Mouse (Mus musculus): Measurements from ENCODE around the gene Nudt21. TPM values are rescaled to one million over a fixed set of nuclear protein-coding genes. Genes with fewer than 3 reads are reported as not detected.

The Nudt21 gene
- 26.0 and 38.9 TPM in 2 replicates for total RNA-seq (2014; rRNA removed; ENCODE audit: low replicate concordance)
- 56.7 and 61.5 TPM in 2 replicates for polyA plus RNA-seq (2015; fragmentation: Nextera tagmentation; extraction: Ambion mirVana)

GRCm38 (mm10) chr8:94036944-94037524, at the start of gene Nudt21, which contains the start of gene Ogfod1:
Gene Nudt21 (minus strand): TSS chr8:94037031.
Gene Ogfod1 (plus strand): TSS chr8:94037198.
- DNase-seq (ENCODE audit: low spot score) (peak; percentile 98), ATAC-seq (ENCODE audit: insufficient read depth, low read depth) (peak; percentile 99)
- Histone ChIP-seq H3K27me3 (ENCODE audit: control insufficient read depth, insufficient read depth, low read length) (no peaks in the 10 kb centered on the region), H3K9me3 (replicated peaks; ENCODE audit: control insufficient read depth, low read length) (no peaks in the 10 kb centered on the region), H3K4me3 (ENCODE audit: low read depth, low read length) (peak within 1 kb of the TSS; percentile 95), H3K36me3 (replicated peaks; ENCODE audit: control insufficient read depth, insufficient read depth, low read length) (peaks cover 8% of the 10 kb centered on the region; the same call in 1 of the 2 replicates), H3K4me2 (ENCODE audit: low read depth, low read length) (peak within 1 kb of the TSS; percentile 90), H3K4me1 (ENCODE audit: control insufficient read depth, insufficient read depth) (peaks cover 18% of the 10 kb centered on the region), H3K27ac (ENCODE audit: low read depth) (peak within 1 kb of the TSS; percentile 82), H3K9ac (replicated peaks; ENCODE audit: low read depth, low read length) (peak within 1 kb of the TSS; percentile 66)
- under 1% methylated on average over 41 of the region's 41 CpGs for WGBS
- TF ChIP-seq EP300 (IDR thresholded peaks at IDR 0.05; ENCODE audit: low read depth), result peak; percentile 71; the same call in 1 of the 2 replicates
- TF ChIP-seq CTCF (IDR thresholded peaks at IDR 0.05; ENCODE audit: low read depth), result no peak

GRCm38 (mm10) chr8:94076461-94077192, 39.8 kb upstream of the Nudt21 start:
- H3K27ac ChIP-seq (ENCODE audit: low read depth), result no peak overlapping the region
- no peak for DNase-seq (ENCODE audit: low spot score)
- TF ChIP-seq EP300 (IDR thresholded peaks at IDR 0.05; ENCODE audit: low read depth) (no peak), CTCF (IDR thresholded peaks at IDR 0.05; ENCODE audit: low read depth) (no peak)
- 0 out of 2 replicates have a peak, but pooled peaks cover 5% of the 10 kb centered on the region for H3K36me3 ChIP-seq (replicated peaks; ENCODE audit: control insufficient read depth, insufficient read depth, low read length)
- H3K4me3 ChIP-seq (ENCODE audit: low read depth, low read length), result no peak overlapping the region
- H3K9ac ChIP-seq (replicated peaks; ENCODE audit: low read depth, low read length), result no peak overlapping the region
- H3K9me3 ChIP-seq (replicated peaks; ENCODE audit: control insufficient read depth, low read length), result no peaks in the 10 kb centered on the region
- H3K27me3 ChIP-seq (ENCODE audit: control insufficient read depth, insufficient read depth, low read length), result no peaks in the 10 kb centered on the region
- H3K4me1 ChIP-seq (ENCODE audit: control insufficient read depth, insufficient read depth), result no peaks in the 10 kb centered on the region
- no peak for ATAC-seq (ENCODE audit: insufficient read depth, low read depth)
- no peak overlapping the region for H3K4me2 ChIP-seq (ENCODE audit: low read depth, low read length)
- WGBS, result 81% methylated on average over 12 of the region's 12 CpGs

GRCm38 (mm10) chr8:94068793-94069192, 32.0 kb upstream of the Nudt21 start:
- Histone ChIP-seq H3K27me3 (ENCODE audit: control insufficient read depth, insufficient read depth, low read length) (no peaks in the 10 kb centered on the region), H3K4me1 (ENCODE audit: control insufficient read depth, insufficient read depth) (no peaks in the 10 kb centered on the region), H3K36me3 (replicated peaks; ENCODE audit: control insufficient read depth, insufficient read depth, low read length) (peaks cover 28% of the 10 kb centered on the region), H3K27ac (ENCODE audit: low read depth) (no peak overlapping the region), H3K4me2 (ENCODE audit: low read depth, low read length) (no peak overlapping the region), H3K9me3 (replicated peaks; ENCODE audit: control insufficient read depth, low read length) (no peaks in the 10 kb centered on the region), H3K4me3 (ENCODE audit: low read depth, low read length) (no peak overlapping the region), H3K9ac (replicated peaks; ENCODE audit: low read depth, low read length) (no peak overlapping the region)
- WGBS, result 81% methylated on average over 7 of the region's 7 CpGs
- DNase-seq (ENCODE audit: low spot score), result no peak
- TF ChIP-seq EP300 (IDR thresholded peaks at IDR 0.05; ENCODE audit: low read depth) (no peak), CTCF (IDR thresholded peaks at IDR 0.05; ENCODE audit: low read depth) (no peak)
- no peak for ATAC-seq (ENCODE audit: insufficient read depth, low read depth)

GRCm38 (mm10) chr8:94066121-94066863, 29.5 kb upstream of the Nudt21 start:
- Histone ChIP-seq H3K9ac (replicated peaks; ENCODE audit: low read depth, low read length) (no peak overlapping the region), H3K4me3 (ENCODE audit: low read depth, low read length) (no peak overlapping the region), H3K27me3 (ENCODE audit: control insufficient read depth, insufficient read depth, low read length) (no peaks in the 10 kb centered on the region), H3K36me3 (replicated peaks; ENCODE audit: control insufficient read depth, insufficient read depth, low read length) (peaks cover 36% of the 10 kb centered on the region), H3K4me1 (ENCODE audit: control insufficient read depth, insufficient read depth) (no peaks in the 10 kb centered on the region), H3K27ac (ENCODE audit: low read depth) (no peak overlapping the region), H3K9me3 (replicated peaks; ENCODE audit: control insufficient read depth, low read length) (no peaks in the 10 kb centered on the region), H3K4me2 (ENCODE audit: low read depth, low read length) (no peak overlapping the region)
- DNase-seq (ENCODE audit: low spot score), result no peak
- ATAC-seq (ENCODE audit: insufficient read depth, low read depth), result no peak
- WGBS, result 82% methylated on average over 11 of the region's 11 CpGs
- TF ChIP-seq CTCF (IDR thresholded peaks at IDR 0.05; ENCODE audit: low read depth) (no peak), EP300 (IDR thresholded peaks at IDR 0.05; ENCODE audit: low read depth) (no peak)

- Histone ChIP-seq H3K9ac (replicated peaks; ENCODE audit: low read depth, low read length) (no peak overlapping the region), H3K27ac (ENCODE audit: low read depth) (no peak overlapping the region), H3K4me1 (ENCODE audit: control insufficient read depth, insufficient read depth) (no peaks in the 10 kb centered on the region), H3K36me3 (replicated peaks; ENCODE audit: control insufficient read depth, insufficient read depth, low read length) (peaks cover 54% of the 10 kb centered on the region), H3K4me2 (ENCODE audit: low read depth, low read length) (no peak overlapping the region), H3K4me3 (ENCODE audit: low read depth, low read length) (no peak overlapping the region), H3K27me3 (ENCODE audit: control insufficient read depth, insufficient read depth, low read length) (no peaks in the 10 kb centered on the region), H3K9me3 (replicated peaks; ENCODE audit: control insufficient read depth, low read length) (no peaks in the 10 kb centered on the region)
- no peak for TF ChIP-seq EP300 (IDR thresholded peaks at IDR 0.05; ENCODE audit: low read depth)
- TF ChIP-seq CTCF (IDR thresholded peaks at IDR 0.05; ENCODE audit: low read depth), result peak; percentile 77
- ATAC-seq (ENCODE audit: insufficient read depth, low read depth) (no peak), DNase-seq (ENCODE audit: low spot score) (peak; percentile 13)
- WGBS, result 57% methylated on average over 6 of the region's 6 CpGs
Measured at GRCm38 (mm10) chr8:94057157-94057854, 20.5 kb upstream of the Nudt21 start.

Measured in heart, postnatal 0 days (tissue).